Mouse (Mus musculus): Measurements from ENCODE around the gene Izumo4. TPM values are rescaled to one million over a fixed set of nuclear protein-coding genes. Genes with fewer than 3 reads are reported as not detected.

Gene Izumo4
- total and polyA plus RNA-seq, 3 experiments, result 2.7 to 9.6 (median 5.9) TPM

- H3K27me3 ChIP-seq (replicated peaks), result no peaks in the 10 kb centered on the region
- peaks cover 52% of the 10 kb centered on the region for H3K79me2 ChIP-seq (replicated peaks; ENCODE audit: control insufficient read depth, extremely low read depth, insufficient read depth, poor library complexity, severe bottlenecking)
- H3K9ac ChIP-seq (ENCODE audit: insufficient read depth, low read depth), result peak overlapping the region; percentile 93
- H3K4me2 ChIP-seq (ENCODE audit: insufficient read depth, low read depth, poor library complexity, severe bottlenecking), result peak overlapping the region; percentile 64; the same call in 1 of the 2 replicates
- peak overlapping the region; percentile 72 to 97 (median 89) for H3K4me3 ChIP-seq (replicated peaks in 1 of 3; ENCODE audit: low read depth in 2 of 3, low read length in 2 of 3, poor library complexity in 1 of 3)
- dilution Hi-C loops (cut with MboI; ENCODE audit: extremely low pct_ligation_motif_present, extremely low pct_unique_long_range_greater_than_20kb, low sequenced_read_pairs), result no loop called here
- peaks cover 0 to 23% of the 10 kb centered on the region in 2 experiments for H3K36me3 ChIP-seq (replicated peaks in 1 of 2; ENCODE audit: control insufficient read depth in 1 of 2, insufficient read depth in 1 of 2, low read length in 1 of 2)
- DNase-seq (ENCODE audit: extremely low read depth), result no peak
- in situ Hi-C loops (cut with MboI; ENCODE audit: low pct_ligation_motif_present, low pct_unique_long_range_greater_than_20kb, low sequenced_read_pairs), result no loop called here
- H3K27ac ChIP-seq (ENCODE audit: insufficient read depth, low read depth), result peak overlapping the region; percentile 9; the same call in 1 of the 2 replicates
- no peaks in the 10 kb centered on the region for H3K9me3 ChIP-seq (replicated peaks; ENCODE audit: low read length)
- TF ChIP-seq TBP (conservative IDR thresholded peaks at IDR 0.05; ENCODE audit: low read depth, low read length), result no peak
- peaks cover 14 to 50% of the 10 kb centered on the region in 2 experiments for H3K4me1 ChIP-seq (ENCODE audit: control insufficient read depth in 1 of 2, insufficient read depth in 2 of 2)
Measured at GRCm38 (mm10) chr10:80741634-80742179, 39.7 kb downstream of the Izumo4 start.

DNA sequence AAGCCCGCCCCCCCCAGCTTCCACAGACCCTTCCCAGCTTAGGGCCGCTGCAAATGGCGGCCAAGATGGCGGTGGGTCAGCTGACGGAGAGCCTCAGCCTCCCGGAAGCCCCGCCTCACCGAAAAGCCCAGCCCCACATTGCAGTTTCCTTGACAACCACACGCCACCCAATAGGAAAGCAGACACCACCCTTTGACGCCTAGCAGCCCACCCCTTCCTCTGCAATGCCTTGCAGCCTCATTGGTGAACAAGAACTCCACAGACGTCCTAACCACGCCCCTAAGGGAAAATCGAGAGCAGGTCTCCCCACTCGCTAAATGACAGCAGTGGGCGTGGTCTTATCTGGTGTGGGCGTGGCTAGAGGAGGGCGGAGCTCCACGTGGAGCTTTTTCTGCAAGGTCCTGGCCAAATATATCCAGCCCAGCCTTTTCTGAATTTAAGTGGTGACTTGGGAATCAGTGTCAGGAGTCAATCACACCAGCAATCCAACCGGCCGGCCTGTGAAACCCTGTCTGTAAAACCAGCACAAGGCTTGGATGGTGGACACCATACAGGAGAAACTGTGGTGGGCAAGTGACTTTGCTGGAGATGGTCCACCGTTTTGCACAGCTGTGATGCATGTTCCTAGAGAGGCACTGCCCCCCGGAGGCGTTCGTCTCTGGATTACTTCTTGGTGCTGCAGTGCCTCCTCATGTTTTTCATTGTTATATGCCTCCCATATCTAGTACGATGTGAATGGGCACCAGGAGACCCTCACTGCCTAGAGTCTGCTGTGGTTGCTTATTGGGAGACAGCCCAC is 40.4 kb downstream of the Izumo4 start, which contains the start of gene Ap3d1:
Gene Ap3d1 (minus strand): TSS at position 85 of the 799 bp plus-strand sequence.
- peak within 1 kb of the TSS; percentile 9; the same call in 1 of the 2 replicates for H3K27ac ChIP-seq (ENCODE audit: insufficient read depth, low read depth)
- TF ChIP-seq PAX5 (IDR thresholded peaks at IDR 0.05; ENCODE audit: low read length) (no peak), MAFK (IDR thresholded peaks at IDR 0.05; ENCODE audit: insufficient replicate concordance, low read length) (no peak), MAX (IDR thresholded peaks at IDR 0.05; ENCODE audit: low read length) (peak; percentile 91), ZNF384 (IDR thresholded peaks at IDR 0.05; ENCODE audit: low read depth, low read length) (no peak), JUND (conservative IDR thresholded peaks at IDR 0.05; ENCODE audit: low read depth, low read length) (0 out of 2 replicates have a peak, but pooled peaks have one; percentile 19), CHD2 (IDR thresholded peaks at IDR 0.05; ENCODE audit: low read length) (no peak), HCFC1 (IDR thresholded peaks at IDR 0.05; ENCODE audit: low read depth, low read length) (peak; percentile 75), SIN3A (IDR thresholded peaks at IDR 0.05; ENCODE audit: low read length) (peak; percentile 76), USF2 (conservative IDR thresholded peaks at IDR 0.05; ENCODE audit: low read depth, low read length) (peak; percentile 73), IRF4 (IDR thresholded peaks at IDR 0.05; ENCODE audit: low read depth, low read length) (peak; percentile 33; the same call in 1 of the 2 replicates), E2F4 (IDR thresholded peaks at IDR 0.05; ENCODE audit: insufficient replicate concordance, low read depth, low read length) (no peak), EP300 (IDR thresholded peaks at IDR 0.05; ENCODE audit: low read length) (no peak), RAD21 (IDR thresholded peaks at IDR 0.05; ENCODE audit: low read depth, low read length) (peak; percentile 24), ZKSCAN1 (IDR thresholded peaks at IDR 0.05; ENCODE audit: borderline replicate concordance, low read depth, low read length) (no peak), POLR2A (IDR thresholded peaks at IDR 0.05; ENCODE audit: low read depth, low read length) (peak; percentile 74), GABPA (IDR thresholded peaks at IDR 0.05; ENCODE audit: insufficient replicate concordance, low read depth, low read length) (no peak), MEF2A (IDR thresholded peaks at IDR 0.05; ENCODE audit: borderline replicate concordance, low read depth, low read length) (0 out of 2 replicates have a peak, but pooled peaks have one; percentile 14), USF1 (IDR thresholded peaks at IDR 0.05; ENCODE audit: low read depth, low read length) (peak; percentile 85), ZC3H11A (IDR thresholded peaks at IDR 0.05; ENCODE audit: low read depth, low read length) (no peak), TBP (conservative IDR thresholded peaks at IDR 0.05; ENCODE audit: low read depth, low read length) (peak; percentile 62; the same call in 1 of the 2 replicates), MAZ (IDR thresholded peaks at IDR 0.05; ENCODE audit: low read depth, low read length) (peak; percentile 24; the same call in 1 of the 2 replicates), MXI1 (IDR thresholded peaks at IDR 0.05; ENCODE audit: low read depth, low read length) (peak; percentile 99), ELF1 (IDR thresholded peaks at IDR 0.05; ENCODE audit: low read depth, low read length) (peak; percentile 94), CTCF (conservative IDR thresholded peaks at IDR 0.05 in 1 of 2, IDR thresholded peaks at IDR 0.05 in 1 of 2; ENCODE audit: low read depth in 2 of 2, low read length in 2 of 2) (peak in 1 of 2 experiments; percentile 43; a peak in 2 of 4 replicates), NELFE (IDR thresholded peaks at IDR 0.05; ENCODE audit: low read depth, low read length) (peak; percentile 47; the same call in 1 of the 2 replicates), NRF1 (IDR thresholded peaks at IDR 0.05; ENCODE audit: low read depth, low read length) (peak; percentile 79), MYC (IDR thresholded peaks at IDR 0.05; ENCODE audit: low read depth, low read length) (peak; percentile 92)
- H3K4me2 ChIP-seq (ENCODE audit: insufficient read depth, low read depth, poor library complexity, severe bottlenecking), result peak within 1 kb of the TSS; percentile 64
- in situ Hi-C loops (cut with MboI; ENCODE audit: low pct_ligation_motif_present, low pct_unique_long_range_greater_than_20kb, low sequenced_read_pairs), result no loop called here
- peak within 1 kb of the TSS; percentile 93 for H3K9ac ChIP-seq (ENCODE audit: insufficient read depth, low read depth)
- dilution Hi-C loops (cut with MboI; ENCODE audit: extremely low pct_ligation_motif_present, extremely low pct_unique_long_range_greater_than_20kb, low sequenced_read_pairs), result no loop called here
- H3K4me1 ChIP-seq (ENCODE audit: control insufficient read depth in 1 of 2, insufficient read depth in 2 of 2), result peaks cover 11 to 43% of the 10 kb centered on the region in 2 experiments
- DNase-seq (ENCODE audit: extremely low read depth), result peak; percentile 100
- peaks cover 0 to 16% of the 10 kb centered on the region in 2 experiments for H3K36me3 ChIP-seq (replicated peaks in 1 of 2; ENCODE audit: control insufficient read depth in 1 of 2, insufficient read depth in 1 of 2, low read length in 1 of 2)
- H3K27me3 ChIP-seq (replicated peaks), result no peaks in the 10 kb centered on the region
- H3K9me3 ChIP-seq (replicated peaks; ENCODE audit: low read length), result no peaks in the 10 kb centered on the region
- H3K79me2 ChIP-seq (replicated peaks; ENCODE audit: control insufficient read depth, extremely low read depth, insufficient read depth, poor library complexity, severe bottlenecking), result peaks cover 45% of the 10 kb centered on the region
- H3K4me3 ChIP-seq (replicated peaks in 1 of 3; ENCODE audit: low read depth in 2 of 3, low read length in 2 of 3, poor library complexity in 1 of 3), result peak within 1 kb of the TSS; percentile 72 to 97 (median 89)

Measured in CH12.LX (cell line).